Mouse (Mus musculus) forebrain, embryonic 13.5 days (tissue): ENCODE results near the gene Noxa1. TPM values are rescaled to one million over a fixed set of nuclear protein-coding genes. Genes with fewer than 3 reads are reported as not detected.

Experiments
- ATAC-seq: fragments of 200-750 bp; cut with Nextera tagmentation; 2 replicates; pipeline ENCODE4 v1.8.0; 2017
- H3K27ac ChIP-seq: fragments of 300-500 bp; sonication (generic); 2 replicates; pipeline ENCODE4 v1.5.1; 2015; ENCODE audit warnings: inconsistent platforms, mild to moderate bottlenecking, moderate library complexity
- H3K27me3 ChIP-seq: fragments of 300-500 bp; sonication (generic); 2 replicates; pipeline ENCODE4 v1.6.1; 2015; ENCODE audit warnings: mild to moderate bottlenecking, inconsistent platforms
- H3K36me3 ChIP-seq: fragments of 300-500 bp; sonication (generic); 2 replicates; pipeline ENCODE4 v1.6.1; 2015; ENCODE audit warnings: mild to moderate bottlenecking, inconsistent platforms; ENCODE audit not compliant: poor library complexity, severe bottlenecking
- H3K4me1 ChIP-seq: fragments of 300-500 bp; sonication (generic); 2 replicates; pipeline ENCODE4 v1.6.1; 2015; ENCODE audit warnings: inconsistent platforms
- H3K4me2 ChIP-seq: fragments of 300-500 bp; sonication (generic); 2 replicates; pipeline ENCODE4 v1.6.1; 2015; ENCODE audit warnings: inconsistent platforms, mild to moderate bottlenecking, moderate library complexity
- H3K4me3 ChIP-seq: fragments of 300-500 bp; sonication (generic); 2 replicates; pipeline ENCODE4 v1.5.1; 2015; ENCODE audit warnings: mild to moderate bottlenecking, inconsistent platforms
- H3K9ac ChIP-seq: fragments of 300-500 bp; sonication (generic); 2 replicates; pipeline ENCODE4 v1.6.1; 2015; ENCODE audit warnings: mild to moderate bottlenecking, inconsistent platforms
- H3K9me3 ChIP-seq: fragments of 300-500 bp; sonication (generic); replicated peaks from 2 replicates; pipeline ENCODE4 v1.6.1; 2016; ENCODE audit warnings: inconsistent platforms
- WGBS: fragments of 180-500 bp; shearing (Covaris S2); methylation state at CpG from one replicate; pipeline ENCODE4 v1.1.7; 2015; 5-methylcytosine and 5-hydroxymethylcytosine counted together
- polyA plus RNA-seq: library from polyadenylated mRNA; unstranded; fragments of >200 nt; fragmentation: Nextera tagmentation; extraction: Ambion mirVana; gene quantifications from 2 replicates; pipeline ENCODE4 v1.2.1, GENCODE M21; 2015

The Noxa1 gene
- polyA plus RNA-seq, 1 experiment from 2014 or later = not detected

GRCm38 (mm10) chr2:25120963-25121362, 26.0 kb upstream of the Noxa1 start:
- no peaks in the 10 kb centered on the region for H3K27me3 ChIP-seq
- no peak overlapping the region for H3K4me2 ChIP-seq
- no peaks in the 10 kb centered on the region; the same call in 1 of the 2 replicates for H3K9me3 ChIP-seq
- no peaks in the 10 kb centered on the region for H3K36me3 ChIP-seq
- no peak overlapping the region for H3K9ac ChIP-seq
- ATAC-seq = no peak
- peaks cover 12% of the 10 kb centered on the region for H3K4me1 ChIP-seq
- no peak overlapping the region for H3K4me3 ChIP-seq
- WGBS = 92% methylated on average over 7 of the region's 7 CpGs
- no peak overlapping the region for H3K27ac ChIP-seq

- Histone ChIP-seq H3K4me2 (no peak overlapping the region), H3K36me3 (no peaks in the 10 kb centered on the region), H3K4me3 (no peak overlapping the region), H3K27ac (no peak overlapping the region), H3K4me1 (0 out of 2 replicates have a peak, but pooled peaks cover 5% of the 10 kb centered on the region), H3K9me3 (no peaks in the 10 kb centered on the region; the same call in 1 of the 2 replicates), H3K9ac (no peak overlapping the region), H3K27me3 (no peaks in the 10 kb centered on the region)
- 58% methylated on average over 2 of the region's 2 CpGs for WGBS
- no peak for ATAC-seq
These were observed 20.5 kb upstream of the Noxa1 start for GRCm38 (mm10) chr2:25115442-25115841.

GRCm38 (mm10) chr2:25114308-25114707, 19.4 kb upstream of the Noxa1 start:
- no peak overlapping the region for H3K4me2 ChIP-seq
- H3K4me1 ChIP-seq = 0 out of 2 replicates have a peak, but pooled peaks cover 5% of the 10 kb centered on the region
- no peak overlapping the region for H3K27ac ChIP-seq
- H3K36me3 ChIP-seq = no peaks in the 10 kb centered on the region
- H3K9ac ChIP-seq = no peak overlapping the region
- WGBS = 82% methylated on average over 2 of the region's 2 CpGs
- H3K27me3 ChIP-seq = no peaks in the 10 kb centered on the region
- ATAC-seq = no peak
- no peaks in the 10 kb centered on the region; the same call in 1 of the 2 replicates for H3K9me3 ChIP-seq
- no peak overlapping the region for H3K4me3 ChIP-seq

GRCm38 (mm10) chr2:25111184-25111791, 16.3 kb upstream of the Noxa1 start:
- WGBS = 60% methylated on average over 9 of the region's 9 CpGs
- Histone ChIP-seq H3K36me3 (no peaks in the 10 kb centered on the region), H3K27me3 (no peaks in the 10 kb centered on the region), H3K9me3 (no peaks in the 10 kb centered on the region), H3K4me3 (no peak overlapping the region), H3K4me1 (0 out of 2 replicates have a peak, but pooled peaks cover 11% of the 10 kb centered on the region), H3K4me2 (no peak overlapping the region), H3K27ac (no peak overlapping the region), H3K9ac (no peak overlapping the region)
- no peak for ATAC-seq

- Histone ChIP-seq H3K36me3 (no peaks in the 10 kb centered on the region), H3K4me3 (no peak overlapping the region), H3K4me2 (no peak overlapping the region), H3K27ac (no peak overlapping the region), H3K9me3 (no peaks in the 10 kb centered on the region), H3K27me3 (no peaks in the 10 kb centered on the region), H3K9ac (no peak overlapping the region), H3K4me1 (0 out of 2 replicates have a peak, but pooled peaks cover 12% of the 10 kb centered on the region)
- no peak for ATAC-seq
These were observed 15.7 kb upstream of the Noxa1 start for GRCm38 (mm10) chr2:25110505-25111183.

- Histone ChIP-seq H3K4me1 (0 out of 2 replicates have a peak, but pooled peaks cover 12% of the 10 kb centered on the region), H3K36me3 (no peaks in the 10 kb centered on the region), H3K27me3 (no peaks in the 10 kb centered on the region), H3K4me2 (no peak overlapping the region), H3K27ac (no peak overlapping the region), H3K9ac (no peak overlapping the region), H3K9me3 (no peaks in the 10 kb centered on the region), H3K4me3 (no peak overlapping the region)
- ATAC-seq = no peak
These were observed 14.5 kb upstream of the Noxa1 start for GRCm38 (mm10) chr2:25109487-25109886.

GRCm38 (mm10) chr2:25106045-25106444, 11.1 kb upstream of the Noxa1 start:
- 77% methylated on average over 3 of the region's 3 CpGs for WGBS
- H3K27me3 ChIP-seq = no peaks in the 10 kb centered on the region
- H3K4me2 ChIP-seq = no peak overlapping the region
- H3K27ac ChIP-seq = no peak overlapping the region
- ATAC-seq = no peak
- no peak overlapping the region for H3K9ac ChIP-seq
- H3K36me3 ChIP-seq = no peaks in the 10 kb centered on the region
- no peaks in the 10 kb centered on the region for H3K9me3 ChIP-seq
- 0 out of 2 replicates have a peak, but pooled peaks cover 6% of the 10 kb centered on the region for H3K4me1 ChIP-seq
- no peak overlapping the region for H3K4me3 ChIP-seq

GRCm38 (mm10) chr2:25104122-25104521, 9.2 kb upstream of the Noxa1 start:
- Histone ChIP-seq H3K4me1 (peaks cover 21% of the 10 kb centered on the region), H3K27ac (no peak overlapping the region), H3K27me3 (no peaks in the 10 kb centered on the region), H3K4me3 (no peak overlapping the region), H3K4me2 (no peak overlapping the region), H3K9me3 (no peaks in the 10 kb centered on the region), H3K9ac (no peak overlapping the region), H3K36me3 (no peaks in the 10 kb centered on the region)
- ATAC-seq = no peak
- WGBS = 93% methylated on average over 2 of the region's 2 CpGs

- Histone ChIP-seq H3K4me2 (no peak overlapping the region), H3K27ac (peak overlapping the region; percentile 16; the same call in 1 of the 2 replicates), H3K4me3 (no peak overlapping the region), H3K9ac (no peak overlapping the region), H3K9me3 (no peaks in the 10 kb centered on the region), H3K36me3 (no peaks in the 10 kb centered on the region), H3K4me1 (peaks cover 18% of the 10 kb centered on the region), H3K27me3 (peaks cover 1% of the 10 kb centered on the region; the same call in 1 of the 2 replicates)
- peak; percentile 71; the same call in 1 of the 2 replicates for ATAC-seq
- 55% methylated on average over 3 of the region's 3 CpGs for WGBS
These were observed 4.8 kb upstream of the Noxa1 start for GRCm38 (mm10) chr2:25099703-25100102.

GRCm38 (mm10) chr2:25098956-25099355, 4.0 kb upstream of the Noxa1 start:
- H3K36me3 ChIP-seq = no peaks in the 10 kb centered on the region
- H3K27ac ChIP-seq = peak overlapping the region; percentile 16; the same call in 1 of the 2 replicates
- peaks cover 2% of the 10 kb centered on the region for H3K27me3 ChIP-seq
- H3K4me3 ChIP-seq = no peak overlapping the region
- 41% methylated on average over 5 of the region's 5 CpGs for WGBS
- ATAC-seq = peak; percentile 61; the same call in 1 of the 2 replicates
- H3K9me3 ChIP-seq = no peaks in the 10 kb centered on the region
- H3K4me2 ChIP-seq = no peak overlapping the region
- H3K4me1 ChIP-seq = peaks cover 18% of the 10 kb centered on the region
- no peak overlapping the region for H3K9ac ChIP-seq

GRCm38 (mm10) chr2:25098005-25098615, 3.2 kb upstream of the Noxa1 start:
- 90% methylated on average over 3 of the region's 3 CpGs for WGBS
- Histone ChIP-seq H3K4me2 (no peak overlapping the region), H3K9ac (no peak overlapping the region), H3K4me1 (peaks cover 18% of the 10 kb centered on the region), H3K9me3 (no peaks in the 10 kb centered on the region), H3K27ac (no peak overlapping the region), H3K27me3 (peaks cover 2% of the 10 kb centered on the region), H3K4me3 (no peak overlapping the region), H3K36me3 (no peaks in the 10 kb centered on the region)
- no peak for ATAC-seq

- Histone ChIP-seq H3K4me1 (peaks cover 10% of the 10 kb centered on the region), H3K9me3 (no peaks in the 10 kb centered on the region), H3K9ac (no peak overlapping the region), H3K36me3 (no peaks in the 10 kb centered on the region), H3K4me3 (no peak overlapping the region), H3K27ac (no peak overlapping the region), H3K4me2 (no peak overlapping the region), H3K27me3 (peaks cover 8% of the 10 kb centered on the region)
- WGBS = 44% methylated on average over 17 of the region's 17 CpGs
- ATAC-seq = no peak
These were observed 202 bp downstream of the Noxa1 start for GRCm38 (mm10) chr2:25094785-25095108.
